Mouse (Mus musculus): ENCODE measurements at regions not wholly inside any gene's neighbourhood (a gene's known extent, or its start where the extent isn't known, plus 50 kb on each side); places are given as distances from the start of the nearest gene placed in this dataset.

DNA sequence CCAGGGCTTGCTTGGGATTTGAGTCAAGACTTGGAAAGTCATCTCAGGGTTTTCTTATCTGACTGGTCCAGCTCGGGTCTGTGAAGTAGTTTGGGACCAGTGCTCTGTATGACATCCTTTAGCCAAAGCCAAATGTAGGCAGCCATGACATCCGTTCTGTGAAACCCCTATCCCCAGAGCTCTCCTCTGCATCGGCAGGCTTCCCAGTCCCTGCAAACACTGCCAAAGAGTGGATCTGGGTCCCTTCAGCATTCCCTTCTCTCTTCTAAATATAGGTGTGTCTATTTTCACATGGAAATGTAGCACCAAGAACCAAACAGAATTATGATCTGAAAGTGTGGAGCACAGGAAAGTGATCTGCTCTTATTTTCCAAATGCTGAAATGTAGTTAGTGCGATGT, 302.1 kb upstream of the Rora start:
- no peak for TF ChIP-seq GATA1 (IDR thresholded peaks at IDR 0.05; ENCODE audit: borderline replicate concordance, low read length)
- TF ChIP-seq FLI1 (IDR thresholded peaks at IDR 0.05; ENCODE audit: low read length): no peak

Measured in megakaryocyte, embryonic 14.5 days (primary cell).